ENCODE assay signal across 10 mouse cellular contexts in the genomic region with DNA sequence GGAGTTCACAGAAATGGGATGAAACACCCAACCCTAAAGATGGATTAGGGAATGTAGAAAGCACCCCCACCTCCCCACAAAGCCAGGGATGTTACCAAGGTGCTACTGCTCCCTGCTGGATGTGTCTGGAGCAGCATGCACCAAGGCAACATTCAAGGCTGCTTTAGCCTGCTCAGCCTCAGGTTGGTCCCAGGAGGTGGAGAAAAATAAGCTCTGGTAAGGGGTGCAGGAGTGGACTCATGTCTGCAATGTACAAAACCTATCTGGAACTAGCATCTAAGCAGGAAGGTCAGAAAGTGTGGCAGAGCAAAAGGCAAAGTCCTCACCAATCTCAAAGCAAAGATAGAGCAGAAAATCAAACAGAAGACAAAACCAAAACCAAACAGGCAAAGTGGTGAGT. TPM values are rescaled to one million over a fixed set of nuclear protein-coding genes. Genes with fewer than 3 reads are reported as not detected.
DNase-seq lines count a peak whose midpoint lies in the region; ATAC-seq lines count a peak whose summit lies in the region.
"Had no signal": no experiment of that assay in that cellular context is flagged by ENCODE, and none has a peak within 500 bp of the region (broad histone marks: within the 10 kb centered on the region; RNA-seq: fewer than 3 reads in every experiment).

No protein-coding gene starts in this region.

- intact Hi-C loops in heart, postnatal 14 days (cut with DNase I), result no loop called here

- no peak overlapping the region for H3K4me2 ChIP-seq in heart, embryonic 11.5 days
- H3K4me2 ChIP-seq in stomach, embryonic 14.5 days (replicated peaks; ENCODE audit: low read depth, low read length), result no peak overlapping the region
- no peak overlapping the region for H3K4me2 ChIP-seq in forebrain, embryonic 15.5 days (replicated peaks)

- H3K9ac ChIP-seq in heart, embryonic 11.5 days (ENCODE audit: low read depth, low read length), result no peak overlapping the region
- no peak overlapping the region for H3K9ac ChIP-seq in stomach, embryonic 14.5 days (replicated peaks; ENCODE audit: low read depth, low read length)
- no peak overlapping the region for H3K9ac ChIP-seq in forebrain, embryonic 15.5 days (replicated peaks)

- no peaks in the 10 kb centered on the region for H3K9me3 ChIP-seq in heart, embryonic 11.5 days (replicated peaks; ENCODE audit: control insufficient read depth, low read length)
- H3K9me3 ChIP-seq in stomach, embryonic 14.5 days (ENCODE audit: control insufficient read depth, low read depth, low read length), result no peaks in the 10 kb centered on the region
- H3K9me3 ChIP-seq in forebrain, embryonic 15.5 days, result no peaks in the 10 kb centered on the region

- peaks cover 10% of the 10 kb centered on the region for H3K4me1 ChIP-seq in heart, embryonic 11.5 days (ENCODE audit: control insufficient read depth, insufficient read depth, low read length)
- 0 out of 2 replicates have a peak, but pooled peaks cover 2% of the 10 kb centered on the region for H3K4me1 ChIP-seq in stomach, embryonic 14.5 days (ENCODE audit: control insufficient read depth, insufficient read depth, low read length)
- no peaks in the 10 kb centered on the region for H3K4me1 ChIP-seq in forebrain, embryonic 15.5 days

- ATAC-seq in heart, embryonic 11.5 days (replicated peaks; ENCODE audit: insufficient number of reproducible peaks, low FRiP score, low TSS enrichment), result no peak
- peak; percentile 79 for ATAC-seq in stomach, embryonic 14.5 days (ENCODE audit: insufficient number of reproducible peaks, insufficient read depth, low FRiP score, low read depth)
- no peak for ATAC-seq in forebrain, embryonic 15.5 days (replicated peaks)
- ATAC-seq in activated CD4-positive, CD25-positive, alpha-beta regulatory T cell, adult 4 months, result no peak

- H3K27ac ChIP-seq in heart, embryonic 11.5 days (ENCODE audit: low read depth, low read length), result no peak overlapping the region
- no peak overlapping the region for H3K27ac ChIP-seq in stomach, embryonic 14.5 days (ENCODE audit: low read length)
- no peak overlapping the region for H3K27ac ChIP-seq in forebrain, embryonic 15.5 days (replicated peaks)

- no peaks in the 10 kb centered on the region for H3K27me3 ChIP-seq in heart, embryonic 11.5 days (ENCODE audit: control insufficient read depth, insufficient read depth, low read length)
- no peaks in the 10 kb centered on the region for H3K27me3 ChIP-seq in stomach, embryonic 14.5 days (ENCODE audit: control insufficient read depth, insufficient read depth, low read length)
- no peaks in the 10 kb centered on the region for H3K27me3 ChIP-seq in forebrain, embryonic 15.5 days

- DNase-seq in heart, postnatal 14 days, result peak; percentile 29 to 57
- peak; percentile 41 for DNase-seq in thymus, postnatal 14 days
- no peak for DNase-seq in thymus, postnatal 0 days (ENCODE audit: low spot score)
- peak; percentile 56 to 67 for DNase-seq in kidney, postnatal 25 days

- H3K4me3 ChIP-seq in heart, embryonic 11.5 days (ENCODE audit: low read depth, low read length), result no peak overlapping the region
- H3K4me3 ChIP-seq in stomach, embryonic 14.5 days (ENCODE audit: low read depth, low read length), result no peak overlapping the region
- H3K4me3 ChIP-seq in forebrain, embryonic 15.5 days, result no peak overlapping the region
- H3K4me3 ChIP-seq: myocyte had no signal

- peaks cover 21% of the 10 kb centered on the region for H3K36me3 ChIP-seq in heart, embryonic 11.5 days (ENCODE audit: control insufficient read depth, insufficient read depth, low read length)
- peaks cover 45% of the 10 kb centered on the region for H3K36me3 ChIP-seq in stomach, embryonic 14.5 days (ENCODE audit: control insufficient read depth, insufficient read depth, low read length)
- peaks cover 55% of the 10 kb centered on the region for H3K36me3 ChIP-seq in forebrain, embryonic 15.5 days

RNA-seq across cellular contexts. Expression of a gene that starts 9.9 kb away (rescaled TPM):
- 1 to 10 TPM; 4.6 to 5.0 TPM for total RNA-seq in heart, postnatal 14 days (2021)
- 20.4 and 21.1 TPM in 2 replicates for polyA plus RNA-seq in heart, embryonic 11.5 days (2014; fragmentation: Nextera tagmentation; extraction: Ambion mirVana)
- polyA plus RNA-seq in thymus, postnatal 0 days (2015; fragmentation: Nextera tagmentation; extraction: Ambion mirVana), result 4.6 and 6.4 TPM in 2 replicates
- polyA plus RNA-seq in stomach, embryonic 14.5 days (2014; fragmentation: Nextera tagmentation; extraction: Ambion mirVana), result 38.1 and 39.2 TPM in 2 replicates
- polyA plus RNA-seq in forebrain, embryonic 15.5 days (2015; fragmentation: Nextera tagmentation; extraction: Ambion mirVana), result 3.5 and 3.6 TPM in 2 replicates
- polyA plus RNA-seq in activated CD4-positive, CD25-positive, alpha-beta regulatory T cell, adult 4 months (2017; shearing (Covaris generic)), result 1 to 10 TPM; 1.3 to 1.7 TPM

RNA-seq across cellular contexts. Expression of a gene that starts 25.1 kb away (rescaled TPM):
- total RNA-seq in heart, postnatal 14 days (2021), result 10 to 100 TPM; 26.4 to 26.6 TPM
- polyA plus RNA-seq in heart, embryonic 11.5 days (2014; fragmentation: Nextera tagmentation; extraction: Ambion mirVana), result 22.8 and 30.7 TPM in 2 replicates
- 36.5 and 42.2 TPM in 2 replicates for polyA plus RNA-seq in thymus, postnatal 0 days (2015; fragmentation: Nextera tagmentation; extraction: Ambion mirVana)
- polyA plus RNA-seq in stomach, embryonic 14.5 days (2014; fragmentation: Nextera tagmentation; extraction: Ambion mirVana), result 33.2 and 34.5 TPM in 2 replicates
- 82.3 and 88.2 TPM in 2 replicates for polyA plus RNA-seq in forebrain, embryonic 15.5 days (2015; fragmentation: Nextera tagmentation; extraction: Ambion mirVana)
- 10 to 100 TPM; 29.9 to 46.7 TPM for polyA plus RNA-seq in activated CD4-positive, CD25-positive, alpha-beta regulatory T cell, adult 4 months (2017; shearing (Covaris generic))

RNA-seq across cellular contexts. Expression of a gene that starts 29.9 kb away (rescaled TPM):
- under 1 TPM; 0.29 to 0.72 TPM for total RNA-seq in heart, postnatal 14 days (2021)
- polyA plus RNA-seq in heart, embryonic 11.5 days (2014; fragmentation: Nextera tagmentation; extraction: Ambion mirVana), result 0.23 and 0.37 TPM in 2 replicates
- 0.09 and 0.40 TPM in 2 replicates for polyA plus RNA-seq in thymus, postnatal 0 days (2015; fragmentation: Nextera tagmentation; extraction: Ambion mirVana)
- polyA plus RNA-seq in stomach, embryonic 14.5 days (2014; fragmentation: Nextera tagmentation; extraction: Ambion mirVana), result 1.2 and 1.4 TPM in 2 replicates
- 2.3 and 4.3 TPM in 2 replicates for polyA plus RNA-seq in forebrain, embryonic 15.5 days (2015; fragmentation: Nextera tagmentation; extraction: Ambion mirVana)
- under 1 TPM in 1 of 2 experiments, not detected in 1; 0.62 TPM for polyA plus RNA-seq in activated CD4-positive, CD25-positive, alpha-beta regulatory T cell, adult 4 months (2017; shearing (Covaris generic))
- total RNA-seq: hematopoietic stem cell, adult 5-6 weeks had no signal

RNA-seq across cellular contexts. Expression of a gene that starts 40.1 kb away (rescaled TPM):
- under 1 TPM; 0.45 to 0.61 TPM for total RNA-seq in heart, postnatal 14 days (2021)
- polyA plus RNA-seq in heart, embryonic 11.5 days (2014; fragmentation: Nextera tagmentation; extraction: Ambion mirVana), result not detected in 2 replicates
- 0.85 TPM in 2 replicates for polyA plus RNA-seq in thymus, postnatal 0 days (2015; fragmentation: Nextera tagmentation; extraction: Ambion mirVana)
- not detected in 2 replicates for polyA plus RNA-seq in stomach, embryonic 14.5 days (2014; fragmentation: Nextera tagmentation; extraction: Ambion mirVana)
- not detected in 2 replicates for polyA plus RNA-seq in forebrain, embryonic 15.5 days (2015; fragmentation: Nextera tagmentation; extraction: Ambion mirVana)
- polyA plus RNA-seq in activated CD4-positive, CD25-positive, alpha-beta regulatory T cell, adult 4 months (2017; shearing (Covaris generic)), result under 1 TPM in 1 of 2 experiments, not detected in 1; 0.22 TPM

RNA-seq across cellular contexts. Expression of a gene that starts 51.8 kb away (rescaled TPM):
- total RNA-seq in heart, postnatal 14 days (2021), result not detected
- not detected in 2 replicates for polyA plus RNA-seq in heart, embryonic 11.5 days (2014; fragmentation: Nextera tagmentation; extraction: Ambion mirVana)
- 0.08 TPM in 1 of 2 replicates, not detected in the other for polyA plus RNA-seq in thymus, postnatal 0 days (2015; fragmentation: Nextera tagmentation; extraction: Ambion mirVana)
- polyA plus RNA-seq in stomach, embryonic 14.5 days (2014; fragmentation: Nextera tagmentation; extraction: Ambion mirVana), result not detected in 2 replicates
- polyA plus RNA-seq in forebrain, embryonic 15.5 days (2015; fragmentation: Nextera tagmentation; extraction: Ambion mirVana), result 0.19 and 0.25 TPM in 2 replicates
- polyA plus RNA-seq in activated CD4-positive, CD25-positive, alpha-beta regulatory T cell, adult 4 months (2017; shearing (Covaris generic)), result not detected
- total RNA-seq: hematopoietic stem cell, adult 5-6 weeks had no signal
